Mouse (Mus musculus) brain, embryonic 14.5 days (tissue): ENCODE data around the gene 1700020D05Rik.

Source experiments
- CTCF ChIP-seq: fragments of 200-500 bp; IDR thresholded peaks from 2 replicates; pipeline ENCODE4 v1.5.1; 2012; ENCODE audit warnings: inconsistent platforms, mild to moderate bottlenecking, moderate library complexity, borderline replicate concordance; ENCODE audit not compliant: insufficient read depth, insufficient read length; ENCODE audit errors: extremely low read depth
- POLR2A ChIP-seq: fragments of 200-500 bp; IDR thresholded peaks from 2 replicates; pipeline ENCODE4 v1.6.1; 2012; ENCODE audit warnings: mild to moderate bottlenecking, inconsistent platforms, borderline replicate concordance; ENCODE audit not compliant: poor library complexity, insufficient read depth, insufficient read length, severe bottlenecking; ENCODE audit errors: extremely low read depth

- TF ChIP-seq CTCF (peak; percentile 98), POLR2A (no peak)
Observed at GRCm38 (mm10) chr19:5529325-5530137, 25.9 kb upstream of the 1700020D05Rik start.
